Comparison of ENCODE assay signal across 2 mouse cellular contexts in the genomic region with DNA sequence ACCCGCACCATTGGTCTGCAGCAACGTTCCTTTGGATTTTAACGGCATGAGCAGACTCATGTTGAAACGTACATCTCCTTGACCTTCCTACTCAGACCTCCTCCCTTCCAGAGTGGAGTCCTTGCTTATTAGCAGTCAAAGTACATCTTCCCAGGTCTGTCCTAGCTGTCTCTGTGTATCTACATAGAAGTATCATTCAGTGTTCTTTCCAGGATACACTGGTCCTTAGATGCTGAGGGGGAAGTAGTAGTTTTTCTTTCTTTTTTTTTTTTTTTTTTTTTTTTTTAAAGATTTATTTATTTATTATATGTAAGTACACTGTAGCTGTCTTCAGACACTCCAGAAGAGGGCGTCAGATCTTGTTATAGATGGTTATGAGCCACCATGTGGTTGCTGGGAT.
TF ChIP-seq lines count a peak whose summit lies in the region.

No protein-coding gene starts in this region.

TF ChIP-seq in ES-E14, 5 proteins besides CTCF, POLR2A, EP300 and RAD21:
- peak; percentile 66 for TF ChIP-seq ZNF384 (IDR thresholded peaks at IDR 0.05; ENCODE audit: low read depth, low read length)

TF ChIP-seq in MEL, 35 proteins besides CTCF, POLR2A, EP300 and RAD21:
- TF ChIP-seq ZNF384 (IDR thresholded peaks at IDR 0.05; ENCODE audit: low read depth, low read length), result peak; percentile 64
